Mouse (Mus musculus): Measurements from ENCODE around the gene Fis1. TPM values are rescaled to one million over a fixed set of nuclear protein-coding genes. Genes with fewer than 3 reads are reported as not detected.

Gene Fis1
- polyA plus RNA-seq (2012; rRNA removed) = 99.0 and 123 TPM in 2 replicates

DNA sequence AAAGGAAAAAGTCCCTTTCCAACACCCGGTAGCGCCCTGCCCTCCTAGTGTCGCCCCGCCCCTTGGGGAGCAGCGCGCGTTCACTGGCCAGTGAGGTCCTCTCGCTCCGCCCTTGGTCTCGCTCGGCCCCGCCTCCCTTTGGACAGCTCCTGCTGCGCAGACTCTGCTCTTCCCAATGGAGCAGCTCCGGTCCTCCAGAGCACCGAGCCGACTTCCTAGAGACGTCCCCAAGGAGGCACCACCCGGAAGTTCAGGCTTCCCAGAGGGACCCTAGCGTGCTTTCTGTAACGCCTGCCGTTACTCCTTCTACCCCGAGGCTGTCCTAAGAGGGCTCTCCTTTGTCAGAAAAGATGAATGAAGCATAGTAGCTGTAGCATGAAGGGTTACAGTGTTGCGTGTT is at the start of gene Fis1:
Fis1 (plus strand) TSS at position 261 of the 400 bp plus-strand sequence.

DNA sequence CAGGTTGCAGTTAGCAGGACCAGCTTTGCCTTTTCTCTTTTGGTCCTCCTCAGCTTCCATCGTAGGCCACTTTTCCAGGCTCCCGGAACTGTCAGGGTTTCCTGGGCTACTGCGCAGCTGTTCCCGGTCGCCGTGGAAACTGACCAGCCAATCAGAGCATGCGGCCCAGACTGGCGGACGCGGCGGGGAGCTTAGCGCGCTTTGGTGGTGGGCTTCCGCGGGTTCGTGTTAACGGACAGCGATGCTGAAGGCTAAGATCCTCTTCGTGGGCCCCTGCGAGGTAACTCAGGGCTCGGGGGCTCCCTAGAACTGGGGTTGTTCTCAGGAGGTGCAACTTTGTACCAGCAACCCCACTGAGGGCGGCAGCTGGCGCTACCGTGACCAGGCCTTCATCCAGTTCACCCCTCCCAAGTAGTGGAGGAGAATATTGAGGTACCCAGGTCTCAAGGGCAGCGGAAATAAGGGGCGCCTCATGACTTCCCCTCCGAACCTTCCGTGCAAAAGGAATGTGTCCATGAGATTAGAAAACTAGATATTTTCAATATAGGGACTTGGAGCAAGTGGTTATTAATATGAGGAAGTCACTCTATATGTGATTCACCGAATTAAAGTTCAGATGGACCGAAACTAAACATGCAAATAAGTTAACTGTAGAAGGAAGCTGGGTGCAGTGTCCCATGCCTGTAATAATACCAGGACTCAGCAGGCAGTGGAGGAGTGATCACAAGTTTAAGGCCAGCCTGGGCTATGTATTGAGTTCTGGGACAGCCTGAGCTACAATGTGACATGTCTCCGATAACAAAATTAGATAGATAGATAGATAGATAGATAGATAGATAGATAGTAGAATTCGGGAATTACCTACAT is 44.9 kb upstream of the Fis1 start, which contains the start of gene Ift22:
Ift22 (plus strand) TSS at position 160 of the 867 bp plus-strand sequence.

DNA sequence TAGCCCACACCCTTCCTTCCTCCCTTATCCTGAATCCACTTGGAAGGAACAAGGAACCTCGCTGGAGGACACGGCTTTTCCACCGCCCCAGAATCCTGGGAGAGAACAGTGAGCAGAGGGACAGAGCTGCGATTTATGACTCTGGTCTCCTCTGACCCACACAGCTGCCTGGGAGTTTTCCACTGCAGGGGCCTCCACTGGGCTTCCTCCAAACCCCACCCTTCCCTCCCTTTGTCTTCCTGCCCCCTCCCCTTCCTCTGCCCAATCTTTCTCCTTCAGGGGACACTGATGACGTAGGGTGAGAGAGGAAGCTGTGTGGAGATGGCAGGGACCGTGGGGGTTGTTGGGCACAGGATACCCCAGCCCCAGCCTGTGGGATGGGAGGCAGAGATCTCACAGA is 13.3 kb downstream of the Fis1 start, which contains the start of gene Cldn15:
Cldn15 (plus strand) TSS at position 286 of the 400 bp plus-strand sequence.

DNA sequence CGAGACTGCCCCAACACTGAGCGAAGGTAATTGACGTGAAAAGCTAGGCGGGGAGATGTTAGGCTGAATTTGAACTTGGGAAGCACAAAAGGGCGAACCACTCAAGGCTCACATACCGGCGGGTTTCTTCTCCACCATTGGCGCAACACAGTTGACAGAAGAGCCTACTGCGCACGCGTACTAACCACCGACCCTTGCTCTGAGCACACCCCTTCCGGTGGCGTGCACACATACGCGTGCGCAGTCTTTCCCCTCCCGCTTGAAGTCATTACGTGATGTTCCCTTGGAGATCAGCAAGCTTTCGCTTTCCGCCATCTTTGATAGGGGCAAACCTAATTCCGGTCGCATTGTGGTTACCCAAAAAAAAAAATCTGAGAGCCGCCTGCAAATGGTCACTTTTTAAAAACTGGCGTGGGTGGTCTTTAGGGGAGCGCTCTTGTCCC is 33.6 kb downstream of the Fis1 start, which contains the start of gene Plod3:
Plod3 (plus strand) TSS at position 325 of the 443 bp plus-strand sequence.

GRCm38 (mm10) chr5:136987934-136988271 is 34.8 kb downstream of the Fis1 start, which contains the start of gene Znhit1:
Gene Znhit1, minus strand, starts transcription at chr5:136988021.

Other genes with a start within 250 kb of the Fis1 start
- 0.16 and 0.34 TPM in 2 replicates for gene Col26a1, start 70.1 kb upstream of the Fis1 start, polyA plus RNA-seq (2012; rRNA removed)
- 2.9 TPM in 2 replicates for gene Ift22, start 45.1 kb upstream of the Fis1 start, polyA plus RNA-seq (2012; rRNA removed)
- gene Cldn15, start 13.3 kb downstream of the Fis1 start, polyA plus RNA-seq (2012; rRNA removed) = 3.0 and 3.8 TPM in 2 replicates
- gene Plod3, start 33.7 kb downstream of the Fis1 start, polyA plus RNA-seq (2012; rRNA removed) = 24.0 and 28.8 TPM in 2 replicates
- gene Znhit1, start 34.7 kb downstream of the Fis1 start, polyA plus RNA-seq (2012; rRNA removed) = 68.0 and 87.7 TPM in 2 replicates
- 0.75 and 1.5 TPM in 2 replicates for gene Vgf, start 73.1 kb downstream of the Fis1 start, polyA plus RNA-seq (2012; rRNA removed)
- gene Ap1s1, start 92.9 kb downstream of the Fis1 start, polyA plus RNA-seq (2012; rRNA removed) = 39.9 and 51.1 TPM in 2 replicates
- gene Serpine1, start 119.0 kb downstream of the Fis1 start, polyA plus RNA-seq (2012; rRNA removed) = 0.74 and 2.6 TPM in 2 replicates
- 3.1 and 4.6 TPM in 2 replicates for gene Trim56, start 162.9 kb downstream of the Fis1 start, polyA plus RNA-seq (2012; rRNA removed)
- gene Muc3, start 196.0 kb downstream of the Fis1 start, polyA plus RNA-seq (2012; rRNA removed) = 0.08 and 0.14 TPM in 2 replicates

All from stomach, adult 2 months (tissue).